Mouse (Mus musculus): ENCODE results near the gene Atp1a2.

Atp1a2 gene

GRCm38 (mm10) chr1:172305153-172305552 lies 7.3 kb upstream of the Atp1a2 start:
- ATAC-seq (ENCODE audit: low TSS enrichment): no peak

- no peak for ATAC-seq (ENCODE audit: low TSS enrichment)
Observed at GRCm38 (mm10) chr1:172304443-172304842, 6.6 kb upstream of the Atp1a2 start.

- no peak for ATAC-seq (ENCODE audit: low TSS enrichment)
Observed at GRCm38 (mm10) chr1:172302851-172303250, 5.0 kb upstream of the Atp1a2 start.

- no peak for ATAC-seq (ENCODE audit: low TSS enrichment)
Observed at GRCm38 (mm10) chr1:172302311-172302710, 4.4 kb upstream of the Atp1a2 start.

GRCm38 (mm10) chr1:172301180-172301579 lies 3.3 kb upstream of the Atp1a2 start:
- no peak for ATAC-seq (ENCODE audit: low TSS enrichment)

GRCm38 (mm10) chr1:172300247-172300646 lies 2.4 kb upstream of the Atp1a2 start:
- no peak for ATAC-seq (ENCODE audit: low TSS enrichment)

- ATAC-seq (ENCODE audit: low TSS enrichment): no peak
Observed at GRCm38 (mm10) chr1:172299528-172299927, 1.7 kb upstream of the Atp1a2 start.

- ATAC-seq (ENCODE audit: low TSS enrichment): no peak
Observed at GRCm38 (mm10) chr1:172296816-172297510, 901 bp downstream of the Atp1a2 start.

- ATAC-seq (ENCODE audit: low TSS enrichment): no peak
Observed at GRCm38 (mm10) chr1:172295751-172296197, 2.1 kb downstream of the Atp1a2 start.

- peak; percentile 24 for ATAC-seq (ENCODE audit: low TSS enrichment)
Observed at GRCm38 (mm10) chr1:172293449-172293848, 4.4 kb downstream of the Atp1a2 start.

- ATAC-seq (ENCODE audit: low TSS enrichment): peak; percentile 77
Observed at GRCm38 (mm10) chr1:172292880-172293279, 5.0 kb downstream of the Atp1a2 start.

GRCm38 (mm10) chr1:172289617-172289946 lies 8.3 kb downstream of the Atp1a2 start:
- ATAC-seq (ENCODE audit: low TSS enrichment): no peak

- no peak for ATAC-seq (ENCODE audit: low TSS enrichment)
Observed at GRCm38 (mm10) chr1:172288900-172289616, 8.8 kb downstream of the Atp1a2 start.

GRCm38 (mm10) chr1:172286740-172287139 lies 11.1 kb downstream of the Atp1a2 start:
- no peak for ATAC-seq (ENCODE audit: low TSS enrichment)

- no peak for ATAC-seq (ENCODE audit: low TSS enrichment)
Observed at GRCm38 (mm10) chr1:172284221-172284620, 13.6 kb downstream of the Atp1a2 start.

- ATAC-seq (ENCODE audit: low TSS enrichment): no peak
Observed at GRCm38 (mm10) chr1:172283073-172283472, 14.8 kb downstream of the Atp1a2 start.

GRCm38 (mm10) chr1:172281522-172282254 lies 16.2 kb downstream of the Atp1a2 start:
- peak; percentile 72 for ATAC-seq (ENCODE audit: low TSS enrichment)

GRCm38 (mm10) chr1:172279768-172280509 lies 17.9 kb downstream of the Atp1a2 start:
- ATAC-seq (ENCODE audit: low TSS enrichment): peak; percentile 29

- ATAC-seq (ENCODE audit: low TSS enrichment): no peak
Observed at GRCm38 (mm10) chr1:172278328-172278727, 19.5 kb downstream of the Atp1a2 start.

- ATAC-seq (ENCODE audit: low TSS enrichment): no peak
Observed at GRCm38 (mm10) chr1:172277172-172277571, 20.7 kb downstream of the Atp1a2 start.

- no peak for ATAC-seq (ENCODE audit: low TSS enrichment)
Observed at GRCm38 (mm10) chr1:172274547-172274946, 23.3 kb downstream of the Atp1a2 start.

GRCm38 (mm10) chr1:172274116-172274515 lies 23.7 kb downstream of the Atp1a2 start:
- no peak for ATAC-seq (ENCODE audit: low TSS enrichment)
